Mouse (Mus musculus) lung, adult 2 months (tissue): ENCODE measurements around the gene Cdh5. TPM values are rescaled to one million over a fixed set of nuclear protein-coding genes. Genes with fewer than 3 reads are reported as not detected.
A peak's percentile ranks its signal among the peaks of the same experiment; 100 is the strongest.

ENCODE experiments used
- DNase-seq: peaks from one replicate; pipeline ENCODE4 v3.0.0; 2022
- H3K4me1 ChIP-seq: fragments of 200-500 bp; 2 replicates; pipeline ENCODE4 v1.6.1; 2011; ENCODE audit warnings: low read length; ENCODE audit not compliant: control insufficient read depth, insufficient read depth
- H3K4me3 ChIP-seq: fragments of 200-500 bp; replicated peaks from 2 replicates; pipeline ENCODE3; 2011; ENCODE audit warnings: low read depth, mild to moderate bottlenecking, control low read depth, low read length; ENCODE audit errors: extremely low read depth
- CTCF ChIP-seq: fragments of 200-500 bp; IDR thresholded peaks from 2 replicates; pipeline ENCODE4 v1.5.1; 2011; ENCODE audit warnings: mild to moderate bottlenecking, low read length, control low read depth; ENCODE audit not compliant: insufficient read depth
- POLR2A ChIP-seq: fragments of 200-500 bp; IDR thresholded peaks from 2 replicates; pipeline ENCODE4 v1.6.1; 2011; ENCODE audit warnings: low read depth, mild to moderate bottlenecking, control low read depth, low read length, borderline replicate concordance; ENCODE audit errors: extremely low read depth
- WGBS: fragments of 180-500 bp; shearing (Covaris S2); methylation state at CpG from one replicate; pipeline ENCODE4 v1.1.7; 2018; 5-methylcytosine and 5-hydroxymethylcytosine counted together
- polyA plus RNA-seq: library from polyadenylated mRNA; depleted of rRNA; stranded (reverse); fragments of >200 nt; gene quantifications from 2 replicates; pipeline ENCODE4 v1.2.3, GENCODE M21; 2012

The Cdh5 gene
- polyA plus RNA-seq, 1 experiment, result 566 TPM

- DNase-seq, result no peak
- TF ChIP-seq CTCF (no peak), POLR2A (no peak)
- H3K4me1 ChIP-seq, result peaks cover 14% of the 10 kb centered on the region
- no peak overlapping the region for H3K4me3 ChIP-seq
These were observed 5.7 kb downstream of the Cdh5 start for GRCm38 (mm10) chr8:104107111-104107510.

- no peak for DNase-seq
- Histone ChIP-seq H3K4me3 (no peak overlapping the region), H3K4me1 (peaks cover 14% of the 10 kb centered on the region)
- WGBS, result 33% methylated on average over 5 of the region's 5 CpGs
- TF ChIP-seq POLR2A (peak; percentile 16; the same call in 1 of the 2 replicates), CTCF (no peak)
These were observed 6.6 kb downstream of the Cdh5 start for GRCm38 (mm10) chr8:104108048-104108447.

GRCm38 (mm10) chr8:104110498-104111134 is 9.2 kb downstream of the Cdh5 start:
- H3K4me3 ChIP-seq, result no peak overlapping the region
- H3K4me1 ChIP-seq, result peaks cover 14% of the 10 kb centered on the region
- TF ChIP-seq POLR2A (no peak), CTCF (no peak)
- DNase-seq, result no peak
- 45% methylated on average over 10 of the region's 10 CpGs for WGBS

- TF ChIP-seq POLR2A, result no peak
- TF ChIP-seq CTCF, result no peak
- no peak for DNase-seq
- no peak overlapping the region for H3K4me3 ChIP-seq
- 50% methylated on average over 12 of the region's 12 CpGs for WGBS
- H3K4me1 ChIP-seq, result peaks cover 24% of the 10 kb centered on the region
These were observed 20.4 kb downstream of the Cdh5 start for GRCm38 (mm10) chr8:104121640-104122416.

GRCm38 (mm10) chr8:104123080-104123657 is 21.7 kb downstream of the Cdh5 start:
- no peak for DNase-seq
- Histone ChIP-seq H3K4me1 (peaks cover 24% of the 10 kb centered on the region), H3K4me3 (no peak overlapping the region)
- TF ChIP-seq CTCF, result no peak
- TF ChIP-seq POLR2A, result no peak
- 92% methylated on average over 2 of the region's 2 CpGs for WGBS

GRCm38 (mm10) chr8:104124534-104124933 is 23.1 kb downstream of the Cdh5 start:
- peaks cover 30% of the 10 kb centered on the region for H3K4me1 ChIP-seq
- TF ChIP-seq CTCF, result no peak
- no peak for TF ChIP-seq POLR2A
- DNase-seq, result no peak
- WGBS, result 51% methylated on average over 5 of the region's 5 CpGs
- H3K4me3 ChIP-seq, result no peak overlapping the region

- Histone ChIP-seq H3K4me1 (peaks cover 29% of the 10 kb centered on the region), H3K4me3 (no peak overlapping the region)
- DNase-seq, result no peak
- 57% methylated on average over 4 of the region's 4 CpGs for WGBS
- TF ChIP-seq POLR2A, result no peak
- no peak for TF ChIP-seq CTCF
These were observed 25.9 kb downstream of the Cdh5 start for GRCm38 (mm10) chr8:104127160-104127883.

- Histone ChIP-seq H3K4me1 (peaks cover 14% of the 10 kb centered on the region), H3K4me3 (no peak overlapping the region)
- WGBS, result 91% methylated on average over 9 of the region's 9 CpGs
- TF ChIP-seq POLR2A, result no peak
- TF ChIP-seq CTCF, result no peak
- no peak for DNase-seq
These were observed 29.5 kb downstream of the Cdh5 start for GRCm38 (mm10) chr8:104130916-104131315.

- no peak for TF ChIP-seq CTCF
- no peak for TF ChIP-seq POLR2A
- H3K4me3 ChIP-seq, result no peak overlapping the region
- H3K4me1 ChIP-seq, result peaks cover 11% of the 10 kb centered on the region
- 44% methylated on average over 7 of the region's 7 CpGs for WGBS
- DNase-seq, result no peak
These were observed 30.1 kb downstream of the Cdh5 start for GRCm38 (mm10) chr8:104131414-104131975.
